In genomic region chr13:21969816-21970215, GRCm38 (mm10) we compare ENCODE assay signal across 31 mouse cellular contexts. TPM values are rescaled to one million over a fixed set of nuclear protein-coding genes. Genes with fewer than 3 reads are reported as not detected.
"Had no signal": no experiment of that assay in that cellular context is flagged by ENCODE, and none has a peak within 500 bp of the region (broad histone marks: within the 10 kb centered on the region; RNA-seq: fewer than 3 reads in every experiment).

No protein-coding gene starts in this region.

- H3K27ac ChIP-seq: gastrocnemius, adult 2 months; heart, embryonic 13.5 days; heart, embryonic 15.5 days; hindbrain, embryonic 10.5 days; hindbrain, embryonic 13.5 days; hindbrain, embryonic 15.5 days; hindbrain, postnatal 0 days; kidney, embryonic 15.5 days; kidney, postnatal 0 days; limb, embryonic 13.5 days; limb, embryonic 15.5 days had no signal

- H3K9ac ChIP-seq: heart, embryonic 13.5 days; heart, embryonic 15.5 days; hindbrain, embryonic 13.5 days; hindbrain, embryonic 15.5 days; kidney, embryonic 15.5 days; limb, embryonic 13.5 days; limb, embryonic 15.5 days had no signal

- ATAC-seq: hindbrain, postnatal 0 days; intestine, embryonic 16.5 days had no signal

- DNase-seq: gastrocnemius, adult 2 months; gastrocnemius, postnatal 10 days; gastrocnemius, postnatal 25 days; heart, adult 18-20 months; heart, postnatal 14 days; heart, postnatal 4 days; kidney, adult 11 months; kidney, adult 2 months; kidney, adult 9 months; kidney, postnatal 14 days; kidney, postnatal 36 days; layer of hippocampus, adult 9-11 months; layer of hippocampus, postnatal 36 days; left cerebral cortex, postnatal 4 days had no signal

- H3K4me2 ChIP-seq: heart, embryonic 11.5 days; heart, embryonic 13.5 days; heart, embryonic 15.5 days; hindbrain, embryonic 13.5 days; hindbrain, embryonic 15.5 days; kidney, embryonic 15.5 days; limb, embryonic 13.5 days; limb, embryonic 15.5 days had no signal

- H3K27me3 ChIP-seq: heart, embryonic 13.5 days; heart, embryonic 15.5 days; hindbrain, embryonic 13.5 days; kidney, embryonic 15.5 days; limb, embryonic 13.5 days; limb, embryonic 15.5 days had no signal

- H3K4me3 ChIP-seq: gastrocnemius, adult 2 months; heart, embryonic 13.5 days; heart, embryonic 15.5 days; hindbrain, embryonic 10.5 days; hindbrain, embryonic 13.5 days; hindbrain, embryonic 15.5 days; kidney, embryonic 15.5 days; limb, embryonic 13.5 days; limb, embryonic 15.5 days had no signal

- H3K36me3 ChIP-seq: heart, embryonic 13.5 days; heart, embryonic 15.5 days; hindbrain, embryonic 10.5 days; hindbrain, embryonic 13.5 days; hindbrain, embryonic 15.5 days; kidney, embryonic 15.5 days; limb, embryonic 13.5 days; limb, embryonic 15.5 days had no signal

- H3K4me1 ChIP-seq: hindbrain, embryonic 10.5 days; hindbrain, embryonic 13.5 days; limb, embryonic 13.5 days; limb, embryonic 15.5 days had no signal

- H3K9me3 ChIP-seq: heart, embryonic 13.5 days; heart, embryonic 15.5 days; hindbrain, embryonic 10.5 days; hindbrain, embryonic 13.5 days; hindbrain, embryonic 15.5 days; kidney, embryonic 15.5 days; limb, embryonic 15.5 days had no signal

RNA-seq across cellular contexts. Expression of gene Pom121l2, which starts 11.2 kb away (rescaled TPM):
- polyA plus RNA-seq: frontal cortex, adult 2 months; heart, embryonic 11.5 days; heart, embryonic 15.5 days; heart, postnatal 0 days; hindbrain, embryonic 10.5 days; hindbrain, embryonic 13.5 days; hindbrain, embryonic 15.5 days; hindbrain, postnatal 0 days; intestine, embryonic 14.5 days; intestine, embryonic 16.5 days; kidney, postnatal 0 days; large intestine, adult 2 months; liver, adult 2 months had no signal

RNA-seq across cellular contexts. Expression of gene Prss16, which starts 39.7 kb away (rescaled TPM):
- polyA plus RNA-seq: hindbrain, embryonic 15.5 days; hindbrain, postnatal 0 days; kidney, adult 2 months; liver, adult 2 months had no signal
